Mouse (Mus musculus) testis, adult 2 months (tissue): ENCODE measurements around the gene Foxp1.

ENCODE experiments used
- CTCF ChIP-seq: fragments of 200-500 bp; IDR thresholded peaks from 2 replicates; pipeline ENCODE4 v1.5.1; 2012; ENCODE audit warnings: low read depth, mild to moderate bottlenecking, inconsistent platforms, low read length, moderate library complexity; ENCODE audit not compliant: control insufficient read depth, insufficient read depth, insufficient replicate concordance
- POLR2A ChIP-seq: fragments of 200-500 bp; IDR thresholded peaks from 2 replicates; pipeline ENCODE4 v1.6.1; 2012; ENCODE audit warnings: low read depth, mild to moderate bottlenecking, inconsistent platforms, low read length, moderate library complexity; ENCODE audit not compliant: control insufficient read depth

DNA sequence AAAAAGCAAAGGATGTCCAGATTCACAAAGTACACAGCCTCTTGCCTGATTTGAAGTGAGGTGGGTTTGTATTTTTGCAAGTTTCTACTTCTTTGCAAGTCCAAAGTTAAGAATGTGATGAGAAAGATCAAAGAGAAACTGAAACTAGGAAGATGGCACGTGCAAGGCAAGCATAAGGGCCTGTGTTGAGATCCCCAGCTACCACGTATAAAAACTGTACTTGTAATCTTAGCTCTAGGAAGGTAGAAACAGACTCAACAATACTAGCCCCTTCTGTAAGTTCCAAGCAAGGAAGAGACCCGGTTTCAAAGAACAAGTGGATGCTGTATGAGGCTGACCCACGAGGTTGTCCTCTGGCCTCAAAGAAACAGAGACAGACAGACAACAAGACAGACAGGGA, 90.6 kb downstream of the Foxp1 start:
- TF ChIP-seq CTCF (no peak), POLR2A (no peak)
